Mouse (Mus musculus): ENCODE data around the gene Zfp809. TPM values are rescaled to one million over a fixed set of nuclear protein-coding genes. Genes with fewer than 3 reads are reported as not detected.
"Not testable (repeated sequence)": the region's sequence is repeated elsewhere in the genome, so short reads cannot be mapped to it uniquely, and the experiment has no call there.

The Zfp809 gene
- total and polyA plus RNA-seq, 3 experiments, result 16.2 to 200 (median 67.1) TPM

DNA sequence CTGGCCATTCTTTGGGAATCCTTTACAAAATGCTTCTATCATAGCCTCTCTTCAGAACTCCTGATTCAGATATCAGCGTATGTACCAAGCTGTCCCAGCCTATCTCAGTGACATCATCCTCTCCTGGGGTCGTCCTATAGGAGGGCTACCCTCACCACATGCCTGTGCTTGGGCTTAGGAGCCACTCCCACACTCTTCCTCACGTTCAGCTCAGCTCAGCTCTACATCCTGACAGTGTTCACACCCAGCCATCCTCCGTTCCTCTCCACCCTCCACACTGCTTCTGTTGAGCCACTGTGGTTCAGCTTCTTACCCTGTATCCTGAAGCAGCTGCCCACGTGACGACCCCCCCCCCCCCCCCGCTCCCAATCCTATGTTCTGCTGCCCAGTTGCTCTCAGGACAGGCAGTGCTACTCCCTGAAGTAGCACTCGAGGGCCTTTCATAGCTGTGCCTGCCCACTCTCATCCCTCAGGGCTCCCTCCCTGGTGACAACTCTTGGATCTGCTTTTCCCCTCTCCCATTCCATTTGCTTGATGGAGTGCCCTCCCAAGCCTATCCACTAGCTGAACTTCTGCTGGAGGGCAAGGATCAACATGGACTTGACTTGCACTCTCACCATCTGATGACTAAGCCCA is 7.5 kb upstream of the Zfp809 start:
- no peak for ATAC-seq (ENCODE audit: extremely low read depth, insufficient number of reproducible peaks, low FRiP score, poor library complexity, severe bottlenecking)
- Histone ChIP-seq H3K4me3 (ENCODE audit: low read depth, low read length) (no peak overlapping the region), H3K9me3 (replicated peaks) (peaks cover 3% of the 10 kb centered on the region; the same call in 1 of the 2 replicates), H3K36me3 (replicated peaks) (no peaks in the 10 kb centered on the region), H3K4me1 (ENCODE audit: insufficient read depth, low read depth, low read length) (peaks cover 41% of the 10 kb centered on the region), H3K27me3 (ENCODE audit: insufficient read depth, low read length) (no peaks in the 10 kb centered on the region)
- no peak for DNase-seq (ENCODE audit: low spot score)
- TF ChIP-seq POLR2AphosphoS5 (IDR thresholded peaks at IDR 0.05; ENCODE audit: insufficient replicate concordance, low read depth, low read length) (no peak), GATA2 (IDR thresholded peaks at IDR 0.05; ENCODE audit: borderline replicate concordance, low read depth, low read length) (no peak), GATA1 (IDR thresholded peaks at IDR 0.05; ENCODE audit: borderline replicate concordance, low read length) (no peak), TAL1 (conservative IDR thresholded peaks at IDR 0.05; ENCODE audit: low read depth, low read length) (no peak), CTCF (IDR thresholded peaks at IDR 0.05; ENCODE audit: low read depth, low read length) (no peak)

DNA sequence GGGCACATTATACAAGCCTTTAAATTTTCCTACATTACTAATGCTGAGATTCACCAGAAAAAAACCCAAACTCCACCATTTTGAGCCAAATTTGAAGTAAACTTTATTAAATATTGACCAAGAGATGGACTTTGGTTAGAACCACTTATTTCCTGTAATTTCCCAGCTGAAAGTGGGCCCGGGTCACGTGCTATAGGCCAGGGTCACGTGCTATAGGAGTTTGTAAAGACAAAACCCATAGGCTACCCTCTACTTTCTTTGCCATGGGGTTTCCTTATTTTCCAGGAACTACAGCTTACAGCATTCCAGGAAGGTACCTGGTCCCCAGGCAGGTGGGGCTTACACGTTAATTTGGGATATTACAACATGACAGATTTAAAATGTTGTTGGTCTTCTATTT is 1.4 kb upstream of the Zfp809 start:
- Histone ChIP-seq H3K4me3 (ENCODE audit: low read depth, low read length) (no peak overlapping the region), H3K27me3 (ENCODE audit: insufficient read depth, low read length) (no peaks in the 10 kb centered on the region), H3K9me3 (replicated peaks) (no peaks in the 10 kb centered on the region; the same call in 1 of the 2 replicates), H3K36me3 (replicated peaks) (peaks cover 8% of the 10 kb centered on the region), H3K4me1 (ENCODE audit: insufficient read depth, low read depth, low read length) (peaks cover 7% of the 10 kb centered on the region)
- DNase-seq (ENCODE audit: low spot score) (no peak), ATAC-seq (ENCODE audit: extremely low read depth, insufficient number of reproducible peaks, low FRiP score, poor library complexity, severe bottlenecking) (no peak)
- TF ChIP-seq TAL1 (conservative IDR thresholded peaks at IDR 0.05; ENCODE audit: low read depth, low read length) (no peak), GATA1 (IDR thresholded peaks at IDR 0.05; ENCODE audit: borderline replicate concordance, low read length) (no peak), POLR2AphosphoS5 (IDR thresholded peaks at IDR 0.05; ENCODE audit: insufficient replicate concordance, low read depth, low read length) (no peak), GATA2 (IDR thresholded peaks at IDR 0.05; ENCODE audit: borderline replicate concordance, low read depth, low read length) (no peak), CTCF (IDR thresholded peaks at IDR 0.05; ENCODE audit: low read depth, low read length) (no peak)

DNA sequence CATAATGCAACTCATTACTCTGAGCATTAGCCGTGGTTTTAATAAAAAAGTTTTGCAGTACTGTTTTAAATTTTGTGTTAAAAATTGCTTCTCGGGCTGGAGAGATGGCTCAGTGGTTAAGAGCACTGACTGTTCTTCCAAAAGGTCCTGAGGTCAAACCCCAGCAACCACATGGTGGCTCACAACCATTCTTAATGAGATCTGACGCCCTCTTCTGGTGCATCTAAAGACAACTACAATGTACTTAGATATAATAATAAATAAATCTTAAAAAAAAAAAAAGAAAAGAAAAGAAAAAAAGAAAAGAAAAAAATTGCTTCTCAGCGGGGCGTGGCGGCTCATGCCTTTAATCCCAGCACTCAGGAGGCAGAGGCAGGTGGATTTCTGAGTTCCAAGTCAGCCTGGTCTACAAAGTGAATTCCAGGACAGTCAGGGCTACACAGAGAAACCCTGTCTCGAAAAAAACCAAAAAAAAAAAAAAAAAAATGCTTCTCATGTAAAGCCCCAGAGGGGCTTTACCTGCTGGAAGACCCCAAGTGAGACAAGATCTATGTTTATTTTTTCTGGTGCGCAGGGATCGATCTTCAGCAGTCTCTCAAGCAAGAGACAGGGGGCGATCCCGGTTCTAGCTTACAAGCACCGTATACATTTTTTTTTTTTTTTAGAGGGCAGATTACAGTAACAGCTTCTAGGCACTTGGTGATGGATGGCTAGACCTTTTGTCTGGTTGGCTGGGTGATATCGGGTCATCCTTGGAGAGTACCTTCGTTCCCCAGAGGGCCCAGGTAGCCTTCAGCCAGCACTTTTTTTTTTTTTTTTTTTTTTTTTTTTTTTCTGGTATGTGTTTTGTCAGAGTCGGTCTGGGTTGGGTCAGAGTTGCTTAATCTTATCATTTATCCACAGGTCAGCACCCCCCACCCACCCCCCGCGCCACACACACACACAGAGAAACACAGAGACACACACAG is 694 bp upstream of the Zfp809 start:
- Histone ChIP-seq H3K4me1 (ENCODE audit: insufficient read depth, low read depth, low read length) (peaks cover 13% of the 10 kb centered on the region), H3K36me3 (replicated peaks) (peaks cover 14% of the 10 kb centered on the region), H3K9me3 (replicated peaks) (no peaks in the 10 kb centered on the region; the same call in 1 of the 2 replicates), H3K4me3 (ENCODE audit: low read depth, low read length) (peak overlapping the region; percentile 94), H3K27me3 (ENCODE audit: insufficient read depth, low read length) (no peaks in the 10 kb centered on the region)
- TF ChIP-seq TAL1 (conservative IDR thresholded peaks at IDR 0.05; ENCODE audit: low read depth, low read length) (no peak), GATA2 (IDR thresholded peaks at IDR 0.05; ENCODE audit: borderline replicate concordance, low read depth, low read length) (no peak), CTCF (IDR thresholded peaks at IDR 0.05; ENCODE audit: low read depth, low read length) (no peak), POLR2AphosphoS5 (IDR thresholded peaks at IDR 0.05; ENCODE audit: insufficient replicate concordance, low read depth, low read length) (no peak), GATA1 (IDR thresholded peaks at IDR 0.05; ENCODE audit: borderline replicate concordance, low read length) (no peak)
- ATAC-seq (ENCODE audit: extremely low read depth, insufficient number of reproducible peaks, low FRiP score, poor library complexity, severe bottlenecking) (peak; percentile 41; the same call in 1 of the 2 replicates), DNase-seq (ENCODE audit: low spot score) (peak; percentile 27)

DNA sequence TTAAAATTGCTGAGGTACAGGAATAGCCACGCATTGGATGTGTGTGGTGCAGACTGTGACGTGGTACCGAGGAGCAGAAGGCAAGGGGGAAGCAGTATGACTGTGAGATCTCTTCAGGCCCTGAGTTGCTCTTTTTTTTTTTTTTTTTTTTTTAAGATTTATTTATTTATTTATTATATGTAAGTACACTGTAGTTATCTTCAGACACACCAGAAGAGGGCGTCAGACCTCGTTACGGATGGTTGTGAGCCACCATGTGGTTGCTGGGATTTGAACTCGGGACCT is 817 bp downstream of the Zfp809 start:
- not testable (repeated sequence) for ATAC-seq (ENCODE audit: extremely low read depth, insufficient number of reproducible peaks, low FRiP score, poor library complexity, severe bottlenecking)
- peaks cover 18% of the 10 kb centered on the region for H3K4me1 ChIP-seq (ENCODE audit: insufficient read depth, low read depth, low read length)

DNA sequence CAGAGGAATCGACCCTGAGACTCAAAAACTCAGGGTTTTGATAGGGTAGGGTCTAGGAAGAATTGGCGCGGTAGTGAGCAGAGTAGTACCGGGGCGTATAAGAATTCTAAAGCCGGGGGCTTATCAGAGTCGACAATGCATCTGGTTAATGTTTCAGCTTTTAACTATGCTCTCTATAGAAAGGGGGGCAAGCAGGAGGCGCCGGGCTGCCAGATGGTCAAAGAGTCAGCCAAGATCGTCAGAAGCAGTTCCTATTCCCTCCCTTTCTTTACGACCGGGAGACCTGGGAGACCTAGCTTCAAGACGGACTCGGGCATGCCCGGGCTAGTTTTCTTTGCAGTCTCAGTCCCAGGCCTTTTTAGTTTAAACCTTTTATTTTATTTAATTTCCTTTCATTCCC is 1.3 kb downstream of the Zfp809 start:
- H3K27me3 ChIP-seq (ENCODE audit: insufficient read depth, low read length), result no peaks in the 10 kb centered on the region
- no peaks in the 10 kb centered on the region; the same call in none of the 2 replicates for H3K9me3 ChIP-seq (replicated peaks)
- DNase-seq (ENCODE audit: low spot score), result no peak
- peak overlapping the region; percentile 94 for H3K4me3 ChIP-seq (ENCODE audit: low read depth, low read length)
- H3K36me3 ChIP-seq (replicated peaks), result peaks cover 25% of the 10 kb centered on the region
- TF ChIP-seq CTCF (IDR thresholded peaks at IDR 0.05; ENCODE audit: low read depth, low read length) (no peak), POLR2AphosphoS5 (IDR thresholded peaks at IDR 0.05; ENCODE audit: insufficient replicate concordance, low read depth, low read length) (no peak), TAL1 (conservative IDR thresholded peaks at IDR 0.05; ENCODE audit: low read depth, low read length) (no peak), GATA2 (IDR thresholded peaks at IDR 0.05; ENCODE audit: borderline replicate concordance, low read depth, low read length) (no peak), GATA1 (IDR thresholded peaks at IDR 0.05; ENCODE audit: borderline replicate concordance, low read length) (no peak)
- ATAC-seq (ENCODE audit: extremely low read depth, insufficient number of reproducible peaks, low FRiP score, poor library complexity, severe bottlenecking), result no peak
- peaks cover 23% of the 10 kb centered on the region for H3K4me1 ChIP-seq (ENCODE audit: insufficient read depth, low read depth, low read length)

More for the DNA sequence above, 817 bp downstream of the Zfp809 start:
- H3K9me3 ChIP-seq (replicated peaks); H3K27me3 ChIP-seq (ENCODE audit: insufficient read depth, low read length); DNase-seq (ENCODE audit: low spot score): not testable (repeated sequence)
- H3K36me3 ChIP-seq (replicated peaks), result peaks cover 20% of the 10 kb centered on the region
- peak overlapping the region; percentile 94 for H3K4me3 ChIP-seq (ENCODE audit: low read depth, low read length)

DNA sequence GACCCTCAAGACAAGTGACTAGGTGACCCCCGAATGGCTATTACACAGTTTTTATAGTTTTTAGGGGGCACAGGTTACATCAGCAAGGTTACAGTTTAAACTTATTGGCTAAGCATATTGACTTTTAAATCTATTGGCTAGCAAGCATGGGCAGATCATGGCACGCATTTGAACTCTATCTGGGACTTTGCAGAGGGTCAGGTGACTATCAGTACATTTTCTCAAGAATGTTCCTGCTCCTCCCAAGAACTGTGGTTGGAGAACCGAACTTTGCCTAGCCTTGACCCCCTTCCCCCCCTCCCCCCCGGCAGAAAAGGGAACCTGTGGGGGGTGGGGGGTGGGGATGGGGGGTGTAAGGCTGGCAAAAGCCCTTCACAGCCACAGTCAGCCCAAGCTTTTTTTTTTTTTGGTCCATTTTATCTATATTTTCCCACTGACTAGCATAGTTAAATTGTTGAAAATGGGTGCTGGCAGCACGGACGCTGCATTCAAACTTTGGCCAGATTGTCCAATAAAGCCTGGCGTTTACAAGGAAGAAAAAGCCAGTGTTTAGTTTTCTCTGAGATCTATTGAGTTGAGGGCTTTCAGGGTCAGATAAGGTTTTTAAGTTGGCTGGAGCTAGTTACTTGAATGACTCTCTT is 4.0 kb downstream of the Zfp809 start:
- TF ChIP-seq POLR2AphosphoS5 (IDR thresholded peaks at IDR 0.05; ENCODE audit: insufficient replicate concordance, low read depth, low read length), result no peak
- TF ChIP-seq GATA1 (IDR thresholded peaks at IDR 0.05; ENCODE audit: borderline replicate concordance, low read length), result no peak
- TF ChIP-seq GATA2 (IDR thresholded peaks at IDR 0.05; ENCODE audit: borderline replicate concordance, low read depth, low read length), result no peak
- TF ChIP-seq TAL1 (conservative IDR thresholded peaks at IDR 0.05; ENCODE audit: low read depth, low read length), result no peak
- no peak for DNase-seq (ENCODE audit: low spot score)
- peaks cover 23% of the 10 kb centered on the region for H3K4me1 ChIP-seq (ENCODE audit: insufficient read depth, low read depth, low read length)
- ATAC-seq (ENCODE audit: extremely low read depth, insufficient number of reproducible peaks, low FRiP score, poor library complexity, severe bottlenecking), result no peak
- peaks cover 45% of the 10 kb centered on the region for H3K36me3 ChIP-seq (replicated peaks)
- no peaks in the 10 kb centered on the region for H3K27me3 ChIP-seq (ENCODE audit: insufficient read depth, low read length)
- H3K4me3 ChIP-seq (ENCODE audit: low read depth, low read length), result no peak overlapping the region; the same call in 1 of the 2 replicates
- H3K9me3 ChIP-seq (replicated peaks), result peaks cover 3% of the 10 kb centered on the region
